14 mouse cellular contexts compared by ENCODE assay signal in the genomic region with DNA sequence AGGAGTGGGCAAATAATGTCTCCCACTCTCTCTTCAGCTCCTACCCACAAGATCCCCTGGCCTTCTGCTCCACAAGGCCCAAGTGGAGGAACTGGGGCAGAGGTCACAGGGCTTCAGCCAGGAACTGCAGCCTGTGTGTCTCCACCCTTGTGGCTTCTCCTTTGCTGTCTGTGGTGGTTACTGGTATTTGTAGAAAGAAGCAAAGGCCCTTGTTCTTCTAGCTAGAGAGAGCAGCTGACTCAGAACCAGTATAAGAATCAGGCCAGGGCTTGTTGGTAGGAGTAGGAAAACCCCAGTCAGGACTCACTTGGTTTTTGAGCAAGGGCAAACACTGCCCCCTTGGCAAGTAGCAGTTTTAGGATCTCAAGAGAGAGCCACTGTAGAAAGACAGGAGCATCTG. TPM values are rescaled to one million over a fixed set of nuclear protein-coding genes. Genes with fewer than 3 reads are reported as not detected.
DNase-seq lines count a peak whose midpoint lies in the region; ATAC-seq and TF ChIP-seq lines count a peak whose summit lies in the region.
"Had no signal": no experiment of that assay in that cellular context is flagged by ENCODE, and none has a peak within 500 bp of the region (broad histone marks: within the 10 kb centered on the region; RNA-seq: fewer than 3 reads in every experiment).

No protein-coding gene starts in this region.

- peak overlapping the region; percentile 88 for H3K27ac ChIP-seq in gastrocnemius, adult 2 months
- peak overlapping the region; percentile 58 for H3K27ac ChIP-seq in liver, adult 2 months (replicated peaks; ENCODE audit: insufficient read depth, low read depth, low read length)
- H3K27ac ChIP-seq in liver, embryonic 11.5 days (ENCODE audit: low read depth, low read length), result no peak overlapping the region
- H3K27ac ChIP-seq: liver, embryonic 15.5 days had no signal

- ATAC-seq in liver, embryonic 11.5 days (replicated peaks; ENCODE audit: low FRiP score), result no peak
- ATAC-seq in common myeloid progenitor, adult 5-6 weeks (replicated peaks; ENCODE audit: low read depth, poor library complexity, severe bottlenecking), result peak; percentile 29
- ATAC-seq in monocyte, adult 5-6 weeks (replicated peaks; ENCODE audit: insufficient number of reproducible peaks, low FRiP score, low TSS enrichment, poor library complexity, severe bottlenecking), result peak; percentile 48
- ATAC-seq: forebrain, embryonic 16.5 days had no signal

- peaks cover 80% of the 10 kb centered on the region for H3K4me1 ChIP-seq in liver, adult 2 months (ENCODE audit: control insufficient read depth, insufficient read depth, low read length)
- peaks cover 36% of the 10 kb centered on the region for H3K4me1 ChIP-seq in liver, embryonic 11.5 days (replicated peaks; ENCODE audit: control insufficient read depth, insufficient read depth, low read length)

- no peaks in the 10 kb centered on the region for H3K27me3 ChIP-seq in liver, adult 2 months (ENCODE audit: control insufficient read depth, insufficient read depth, low read length)
- H3K27me3 ChIP-seq in liver, embryonic 11.5 days (replicated peaks; ENCODE audit: control insufficient read depth, insufficient read depth, low read length), result no peaks in the 10 kb centered on the region
- H3K27me3 ChIP-seq: liver, embryonic 15.5 days had no signal

- H3K9ac ChIP-seq in liver, adult 2 months (ENCODE audit: low read depth, low read length), result peak overlapping the region; percentile 3; the same call in 1 of the 2 replicates
- no peak overlapping the region for H3K9ac ChIP-seq in liver, embryonic 11.5 days (ENCODE audit: low read depth, low read length)
- H3K9ac ChIP-seq: liver, embryonic 15.5 days had no signal

- no peak overlapping the region for H3K4me2 ChIP-seq in liver, embryonic 11.5 days
- H3K4me2 ChIP-seq: liver, embryonic 15.5 days had no signal

- peak overlapping the region; percentile 17 for H3K4me3 ChIP-seq in gastrocnemius, adult 2 months
- no peak overlapping the region for H3K4me3 ChIP-seq in liver, adult 2 months (ENCODE audit: insufficient read depth, low read depth, low read length)
- H3K4me3 ChIP-seq in liver, embryonic 11.5 days (ENCODE audit: low read depth, low read length), result no peak overlapping the region
- H3K4me3 ChIP-seq: liver, embryonic 15.5 days had no signal

- peaks cover 68% of the 10 kb centered on the region for H3K79me2 ChIP-seq in liver, adult 2 months (ENCODE audit: control insufficient read depth, insufficient read depth, low read length)

- peaks cover 9% of the 10 kb centered on the region; the same call in 1 of the 2 replicates for H3K36me3 ChIP-seq in liver, adult 2 months (ENCODE audit: control insufficient read depth, insufficient read depth, low read length)
- no peaks in the 10 kb centered on the region for H3K36me3 ChIP-seq in liver, embryonic 11.5 days (ENCODE audit: control insufficient read depth, insufficient read depth, low read length)
- H3K36me3 ChIP-seq: liver, embryonic 15.5 days had no signal

- DNase-seq in gastrocnemius, adult 2 months, result no peak
- DNase-seq in gastrocnemius, adult 8-10 months (ENCODE audit: low spot score in 2 of 2), result no peak
- no peak for DNase-seq in liver, adult 2 months (ENCODE audit: extremely low read depth, low read depth, low spot score)
- no peak for DNase-seq in liver, embryonic 11.5 days (ENCODE audit: low spot score)
- no peak for DNase-seq in spleen, postnatal 4 days (ENCODE audit: low spot score in 2 of 2)
- DNase-seq in yolk sac, embryonic 10.5 days (ENCODE audit: low spot score), result no peak
- DNase-seq: gastrocnemius, postnatal 25 days; kidney, postnatal 4 days; midbrain, embryonic 14.5 days; thymus, postnatal 14 days had no signal

- intact Hi-C loops in gastrocnemius, adult 2 months (cut with DNase I), result loop anchor here (5.0 kb wide), 1 partner anchor 38 kb away; no protein-coding TSS in a partner anchor

- TF ChIP-seq POLR2A in liver, adult 2 months (IDR thresholded peaks at IDR 0.05; ENCODE audit: extremely low read depth, insufficient read depth, low read length), result no peak

- no peak for TF ChIP-seq CTCF in gastrocnemius, adult 2 months (IDR thresholded peaks at IDR 0.05)
- no peak for TF ChIP-seq CTCF in liver, adult 2 months (IDR thresholded peaks at IDR 0.05; ENCODE audit: low read depth, low read length)

- H3K9me3 ChIP-seq in liver, embryonic 11.5 days (ENCODE audit: control insufficient read depth, low read length), result no peaks in the 10 kb centered on the region
- H3K9me3 ChIP-seq: liver, embryonic 15.5 days had no signal

RNA-seq across cellular contexts. Expression of gene Dhrs3, which starts 16.2 kb away (rescaled TPM):
- 10 to 100 TPM; 59.5 to 63.7 TPM for total RNA-seq in gastrocnemius, adult 2 months (2021)
- 10 to 100 TPM; 28.4 to 36.5 (median 35.2) TPM for total RNA-seq in gastrocnemius, adult 8-10 months (2022)
- total RNA-seq in liver, adult 2 months (2014; rRNA removed), result 85.5 and 109 TPM in 2 replicates
- polyA plus RNA-seq in liver, adult 2 months (2012; rRNA removed), result 225 and 231 TPM in 2 replicates
- polyA plus RNA-seq in liver, embryonic 11.5 days (2014; fragmentation: Nextera tagmentation; extraction: Ambion mirVana), result 42.9 and 45.3 TPM in 2 replicates
- 37.1 and 46.3 TPM in 2 replicates for total RNA-seq in common myeloid progenitor, adult 5-6 weeks (2017)
- 42.6 to 50.4 TPM (median 43.0 TPM) in 3 replicates for total RNA-seq in monocyte, adult 5-6 weeks (2017)
